Mouse (Mus musculus): ENCODE data around the gene E2f3. TPM values are rescaled to one million over a fixed set of nuclear protein-coding genes. Genes with fewer than 3 reads are reported as not detected.

E2f3 gene
- polyA plus RNA-seq, 1 experiment from 2014 or later, result 10.7 TPM

GRCm38 (mm10) chr13:29907995-29908394, 77.9 kb downstream of the E2f3 start:
- no peak for ATAC-seq (replicated peaks; ENCODE audit: low FRiP score, low TSS enrichment, low read depth)
- no peak for DNase-seq (ENCODE audit: low spot score)
- H3K9ac ChIP-seq (ENCODE audit: low read length), result no peak overlapping the region
- no peaks in the 10 kb centered on the region for H3K27me3 ChIP-seq (replicated peaks; ENCODE audit: control insufficient read depth, insufficient read depth, low read length)
- H3K4me1 ChIP-seq (replicated peaks; ENCODE audit: control insufficient read depth, insufficient read depth, low read length), result no peaks in the 10 kb centered on the region
- no peak overlapping the region for H3K4me2 ChIP-seq (ENCODE audit: low read length)
- no peak overlapping the region for H3K4me3 ChIP-seq (ENCODE audit: low read depth, low read length)
- 94% methylated on average over 9 of the region's 9 CpGs for WGBS
- H3K9me3 ChIP-seq (ENCODE audit: control insufficient read depth, low read length), result peaks cover 12% of the 10 kb centered on the region; the same call in 1 of the 2 replicates
- no peak overlapping the region for H3K27ac ChIP-seq (ENCODE audit: low read depth)
- H3K36me3 ChIP-seq (ENCODE audit: control insufficient read depth, insufficient read depth, low read length), result peaks cover 66% of the 10 kb centered on the region

- no peak overlapping the region for H3K4me2 ChIP-seq (ENCODE audit: low read length)
- ATAC-seq (replicated peaks; ENCODE audit: low FRiP score, low TSS enrichment, low read depth), result no peak
- H3K27me3 ChIP-seq (replicated peaks; ENCODE audit: control insufficient read depth, insufficient read depth, low read length), result no peaks in the 10 kb centered on the region
- H3K27ac ChIP-seq (ENCODE audit: low read depth), result no peak overlapping the region
- no peak overlapping the region for H3K4me3 ChIP-seq (ENCODE audit: low read depth, low read length)
- no peaks in the 10 kb centered on the region for H3K4me1 ChIP-seq (replicated peaks; ENCODE audit: control insufficient read depth, insufficient read depth, low read length)
- H3K36me3 ChIP-seq (ENCODE audit: control insufficient read depth, insufficient read depth, low read length), result peaks cover 58% of the 10 kb centered on the region
- DNase-seq (ENCODE audit: low spot score), result no peak
- WGBS, result 95% methylated on average over 10 of the region's 10 CpGs
- no peak overlapping the region for H3K9ac ChIP-seq (ENCODE audit: low read length)
- H3K9me3 ChIP-seq (ENCODE audit: control insufficient read depth, low read length), result peaks cover 12% of the 10 kb centered on the region; the same call in 1 of the 2 replicates
These were observed 79.1 kb downstream of the E2f3 start for GRCm38 (mm10) chr13:29906734-29907133.

GRCm38 (mm10) chr13:29903341-29903740, 82.5 kb downstream of the E2f3 start:
- Histone ChIP-seq H3K4me3 (ENCODE audit: low read depth, low read length) (no peak overlapping the region), H3K27ac (ENCODE audit: low read depth) (no peak overlapping the region), H3K9ac (ENCODE audit: low read length) (no peak overlapping the region), H3K4me2 (ENCODE audit: low read length) (no peak overlapping the region), H3K4me1 (replicated peaks; ENCODE audit: control insufficient read depth, insufficient read depth, low read length) (no peaks in the 10 kb centered on the region), H3K27me3 (replicated peaks; ENCODE audit: control insufficient read depth, insufficient read depth, low read length) (no peaks in the 10 kb centered on the region), H3K9me3 (ENCODE audit: control insufficient read depth, low read length) (peaks cover 12% of the 10 kb centered on the region; the same call in 1 of the 2 replicates), H3K36me3 (ENCODE audit: control insufficient read depth, insufficient read depth, low read length) (peaks cover 28% of the 10 kb centered on the region)
- no peak for ATAC-seq (replicated peaks; ENCODE audit: low FRiP score, low TSS enrichment, low read depth)
- WGBS, result 96% methylated on average over 1 of the region's 1 CpGs
- no peak for DNase-seq (ENCODE audit: low spot score)

- DNase-seq (ENCODE audit: low spot score), result no peak
- Histone ChIP-seq H3K27me3 (replicated peaks; ENCODE audit: control insufficient read depth, insufficient read depth, low read length) (no peaks in the 10 kb centered on the region), H3K9me3 (ENCODE audit: control insufficient read depth, low read length) (peaks cover 12% of the 10 kb centered on the region; the same call in 1 of the 2 replicates), H3K4me3 (ENCODE audit: low read depth, low read length) (no peak overlapping the region), H3K9ac (ENCODE audit: low read length) (no peak overlapping the region), H3K4me1 (replicated peaks; ENCODE audit: control insufficient read depth, insufficient read depth, low read length) (no peaks in the 10 kb centered on the region), H3K36me3 (ENCODE audit: control insufficient read depth, insufficient read depth, low read length) (peaks cover 21% of the 10 kb centered on the region), H3K27ac (ENCODE audit: low read depth) (no peak overlapping the region), H3K4me2 (ENCODE audit: low read length) (no peak overlapping the region)
- ATAC-seq (replicated peaks; ENCODE audit: low FRiP score, low TSS enrichment, low read depth), result no peak
- 90% methylated on average over 1 of the region's 1 CpGs for WGBS
These were observed 83.2 kb downstream of the E2f3 start for GRCm38 (mm10) chr13:29902676-29903075.

- H3K4me1 ChIP-seq (replicated peaks; ENCODE audit: control insufficient read depth, insufficient read depth, low read length), result no peaks in the 10 kb centered on the region
- DNase-seq (ENCODE audit: low spot score) (no peak), ATAC-seq (replicated peaks; ENCODE audit: low FRiP score, low TSS enrichment, low read depth) (no peak)
- H3K9me3 ChIP-seq (ENCODE audit: control insufficient read depth, low read length), result peaks cover 12% of the 10 kb centered on the region; the same call in 1 of the 2 replicates
- no peak overlapping the region for H3K4me2 ChIP-seq (ENCODE audit: low read length)
- peaks cover 14% of the 10 kb centered on the region; the same call in 1 of the 2 replicates for H3K36me3 ChIP-seq (ENCODE audit: control insufficient read depth, insufficient read depth, low read length)
- H3K27ac ChIP-seq (ENCODE audit: low read depth), result no peak overlapping the region
- no peak overlapping the region for H3K4me3 ChIP-seq (ENCODE audit: low read depth, low read length)
- WGBS, result 67% methylated on average over 4 of the region's 4 CpGs
- H3K9ac ChIP-seq (ENCODE audit: low read length), result no peak overlapping the region
- H3K27me3 ChIP-seq (replicated peaks; ENCODE audit: control insufficient read depth, insufficient read depth, low read length), result no peaks in the 10 kb centered on the region
These were observed 84.2 kb downstream of the E2f3 start for GRCm38 (mm10) chr13:29901641-29902040.

- Histone ChIP-seq H3K27ac (ENCODE audit: low read depth) (no peak overlapping the region), H3K9me3 (ENCODE audit: control insufficient read depth, low read length) (no peaks in the 10 kb centered on the region), H3K27me3 (replicated peaks; ENCODE audit: control insufficient read depth, insufficient read depth, low read length) (no peaks in the 10 kb centered on the region), H3K4me2 (ENCODE audit: low read length) (no peak overlapping the region), H3K9ac (ENCODE audit: low read length) (no peak overlapping the region), H3K36me3 (ENCODE audit: control insufficient read depth, insufficient read depth, low read length) (no peaks in the 10 kb centered on the region), H3K4me3 (ENCODE audit: low read depth, low read length) (no peak overlapping the region), H3K4me1 (replicated peaks; ENCODE audit: control insufficient read depth, insufficient read depth, low read length) (no peaks in the 10 kb centered on the region)
- DNase-seq (ENCODE audit: low spot score) (no peak), ATAC-seq (replicated peaks; ENCODE audit: low FRiP score, low TSS enrichment, low read depth) (no peak)
- WGBS, result 89% methylated on average over 3 of the region's 3 CpGs
These were observed 119.1 kb downstream of the E2f3 start for GRCm38 (mm10) chr13:29866780-29867179.

- H3K4me1 ChIP-seq (replicated peaks; ENCODE audit: control insufficient read depth, insufficient read depth, low read length), result no peaks in the 10 kb centered on the region
- H3K9me3 ChIP-seq (ENCODE audit: control insufficient read depth, low read length), result no peaks in the 10 kb centered on the region
- no peak overlapping the region for H3K4me3 ChIP-seq (ENCODE audit: low read depth, low read length)
- no peak overlapping the region for H3K9ac ChIP-seq (ENCODE audit: low read length)
- no peak overlapping the region for H3K4me2 ChIP-seq (ENCODE audit: low read length)
- no peaks in the 10 kb centered on the region for H3K27me3 ChIP-seq (replicated peaks; ENCODE audit: control insufficient read depth, insufficient read depth, low read length)
- no peaks in the 10 kb centered on the region for H3K36me3 ChIP-seq (ENCODE audit: control insufficient read depth, insufficient read depth, low read length)
- WGBS, result 67% methylated on average over 6 of the region's 6 CpGs
- ATAC-seq (replicated peaks; ENCODE audit: low FRiP score, low TSS enrichment, low read depth) (no peak), DNase-seq (ENCODE audit: low spot score) (no peak)
- H3K27ac ChIP-seq (ENCODE audit: low read depth), result no peak overlapping the region
These were observed 121.5 kb downstream of the E2f3 start for GRCm38 (mm10) chr13:29864331-29864730.

GRCm38 (mm10) chr13:29860087-29860486, 125.8 kb downstream of the E2f3 start:
- no peak overlapping the region for H3K4me3 ChIP-seq (ENCODE audit: low read depth, low read length)
- no peaks in the 10 kb centered on the region for H3K36me3 ChIP-seq (ENCODE audit: control insufficient read depth, insufficient read depth, low read length)
- H3K9me3 ChIP-seq (ENCODE audit: control insufficient read depth, low read length), result no peaks in the 10 kb centered on the region
- 71% methylated on average over 2 of the region's 2 CpGs for WGBS
- ATAC-seq (replicated peaks; ENCODE audit: low FRiP score, low TSS enrichment, low read depth), result no peak
- H3K9ac ChIP-seq (ENCODE audit: low read length), result no peak overlapping the region
- H3K27ac ChIP-seq (ENCODE audit: low read depth), result no peak overlapping the region
- no peaks in the 10 kb centered on the region for H3K4me1 ChIP-seq (replicated peaks; ENCODE audit: control insufficient read depth, insufficient read depth, low read length)
- no peak overlapping the region for H3K4me2 ChIP-seq (ENCODE audit: low read length)
- no peak for DNase-seq (ENCODE audit: low spot score)
- no peaks in the 10 kb centered on the region for H3K27me3 ChIP-seq (replicated peaks; ENCODE audit: control insufficient read depth, insufficient read depth, low read length)

GRCm38 (mm10) chr13:29857436-29857835, 128.4 kb downstream of the E2f3 start:
- Histone ChIP-seq H3K4me1 (replicated peaks; ENCODE audit: control insufficient read depth, insufficient read depth, low read length) (peaks cover 13% of the 10 kb centered on the region; the same call in 1 of the 2 replicates), H3K36me3 (ENCODE audit: control insufficient read depth, insufficient read depth, low read length) (no peaks in the 10 kb centered on the region; the same call in 1 of the 2 replicates), H3K9me3 (ENCODE audit: control insufficient read depth, low read length) (no peaks in the 10 kb centered on the region), H3K4me3 (ENCODE audit: low read depth, low read length) (no peak overlapping the region), H3K9ac (ENCODE audit: low read length) (no peak overlapping the region), H3K4me2 (ENCODE audit: low read length) (no peak overlapping the region), H3K27me3 (replicated peaks; ENCODE audit: control insufficient read depth, insufficient read depth, low read length) (no peaks in the 10 kb centered on the region), H3K27ac (ENCODE audit: low read depth) (no peak overlapping the region)
- 21% methylated on average over 4 of the region's 4 CpGs for WGBS
- peak; percentile 26; the same call in 1 of the 2 replicates for ATAC-seq (replicated peaks; ENCODE audit: low FRiP score, low TSS enrichment, low read depth)
- DNase-seq (ENCODE audit: low spot score), result no peak

All from intestine, embryonic 14.5 days (tissue).